Mouse (Mus musculus) gastrocnemius, postnatal 25 days (tissue): Measurements from ENCODE around the gene Dohh. TPM values are rescaled to one million over a fixed set of nuclear protein-coding genes. Genes with fewer than 3 reads are reported as not detected.

Experiments used
- DNase-seq: peaks from one replicate; pipeline ENCODE4 v3.0.0; 2022
- total RNA-seq, 2 experiments: library from RNA; stranded (reverse); gene quantifications; 1 replicate in 1 of 2; 2 replicates in 1 of 2; pipeline ENCODE4 v1.2.3; 2021

The Dohh gene
- total RNA-seq, 2 experiments from 2014 or later, result 41.1 to 41.2 TPM

DNA sequence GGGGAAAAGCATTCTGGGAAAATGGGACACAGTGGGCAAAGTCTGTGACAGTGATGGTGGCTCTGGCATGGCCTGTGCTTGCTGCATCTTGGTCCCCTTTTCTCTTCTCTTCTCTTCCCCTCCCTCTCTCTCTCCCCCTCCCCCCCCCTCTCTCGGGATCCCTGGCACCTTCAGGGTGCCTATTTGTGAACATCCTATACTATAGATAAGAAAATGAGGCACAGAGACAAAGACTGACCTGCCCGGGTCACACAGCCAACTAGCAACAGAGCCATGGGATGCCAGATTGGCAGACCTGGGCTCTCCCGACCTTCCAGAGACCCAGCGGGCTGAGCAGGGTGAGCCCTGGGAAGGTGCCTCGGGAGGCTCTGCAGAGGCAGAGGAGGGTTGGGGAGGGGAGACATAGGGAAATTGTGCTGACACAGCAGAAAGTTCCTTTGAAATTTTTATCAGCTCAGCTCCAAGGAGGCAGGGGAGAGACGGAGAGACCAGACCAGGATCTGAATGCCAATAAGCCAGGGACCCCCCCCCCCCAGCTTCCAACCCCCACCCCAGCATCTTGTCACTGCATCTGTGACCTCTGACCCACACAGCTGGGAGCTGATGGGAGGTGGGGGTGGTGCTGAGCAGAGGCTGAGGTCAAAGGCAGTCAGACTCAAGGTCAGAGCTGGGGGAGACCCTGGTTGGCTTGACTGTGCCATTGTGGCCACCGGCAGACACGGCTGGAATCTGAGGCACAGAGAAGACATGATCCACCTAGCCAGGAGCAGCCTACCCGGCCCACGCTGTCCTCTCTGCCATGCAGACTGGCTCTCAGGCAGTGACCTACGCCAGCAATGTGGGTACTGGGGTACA, 34.2 kb downstream of the Dohh start:
- DNase-seq, result peak; percentile 7

- peak; percentile 13 for DNase-seq
Observed at GRCm38 (mm10) chr10:81419111-81419928, 35.1 kb downstream of the Dohh start.

GRCm38 (mm10) chr10:81420191-81420767, 36.1 kb downstream of the Dohh start:
- DNase-seq, result peak; percentile 26

GRCm38 (mm10) chr10:81421041-81421796, 37.0 kb downstream of the Dohh start:
- peak; percentile 9 for DNase-seq

GRCm38 (mm10) chr10:81421797-81422100, 37.5 kb downstream of the Dohh start:
- DNase-seq, result peak; percentile 85

GRCm38 (mm10) chr10:81422191-81422590, 38.0 kb downstream of the Dohh start:
- peak; percentile 65 for DNase-seq

GRCm38 (mm10) chr10:81422661-81423217, 38.5 kb downstream of the Dohh start:
- no peak for DNase-seq

GRCm38 (mm10) chr10:81423476-81424245, 39.4 kb downstream of the Dohh start:
- peak; percentile 7 for DNase-seq

- peak; percentile 88 for DNase-seq
Observed at GRCm38 (mm10) chr10:81424246-81425051, 40.2 kb downstream of the Dohh start.

DNA sequence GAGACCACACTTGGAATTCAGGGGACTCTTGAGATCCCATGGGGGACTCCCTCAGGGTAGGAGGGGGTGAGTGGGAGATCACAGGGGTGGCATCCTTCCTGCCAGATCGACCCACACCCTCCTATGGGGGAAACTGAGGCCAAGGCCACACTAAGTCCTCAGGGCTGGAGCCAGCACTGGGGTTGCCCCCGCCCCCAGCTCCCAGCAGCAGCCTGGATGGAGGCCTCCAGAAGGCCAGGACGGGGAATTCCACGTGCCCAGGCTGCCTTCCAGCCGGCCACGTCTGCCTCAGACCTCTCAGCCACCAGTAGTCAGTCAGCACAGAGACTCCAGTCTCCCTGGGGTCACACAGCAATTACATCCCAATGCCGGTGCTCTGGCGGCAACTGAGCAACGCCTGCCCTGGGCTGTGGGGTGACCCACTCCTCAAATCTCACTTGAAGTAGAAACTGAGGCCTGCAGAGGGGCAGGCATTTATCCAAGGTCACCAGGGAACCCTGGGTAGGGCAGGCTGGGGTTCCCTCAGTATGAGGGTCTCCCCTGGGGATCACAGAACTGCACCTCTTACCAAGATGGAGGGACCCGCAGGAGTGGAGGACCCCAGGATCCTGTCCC, 41.1 kb downstream of the Dohh start:
- DNase-seq, result peak; percentile 79

- peak; percentile 69 for DNase-seq
Observed at GRCm38 (mm10) chr10:81426081-81426671, 41.9 kb downstream of the Dohh start.

GRCm38 (mm10) chr10:81426897-81427296, 42.7 kb downstream of the Dohh start:
- DNase-seq, result peak; percentile 82

DNA sequence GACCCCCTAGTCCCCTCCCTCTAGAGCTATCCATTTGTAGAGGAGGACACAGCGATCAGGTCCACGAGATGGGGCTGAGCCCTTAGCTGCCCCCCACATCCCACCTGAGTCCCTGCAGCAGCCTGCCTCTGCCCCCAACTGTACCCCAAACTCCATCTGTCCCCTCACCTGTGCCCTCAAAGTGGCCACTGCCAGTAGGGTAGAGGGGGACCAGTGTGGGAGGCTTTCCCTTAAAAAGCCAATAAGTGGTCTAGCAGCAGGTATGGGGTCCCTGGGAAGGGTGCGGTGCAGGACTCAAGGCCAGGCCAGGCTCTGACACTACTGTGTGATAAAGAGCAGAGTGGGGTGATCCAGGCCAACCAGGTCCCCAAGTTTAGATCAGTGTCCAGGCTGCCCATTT, 43.1 kb downstream of the Dohh start:
- DNase-seq, result no peak

GRCm38 (mm10) chr10:81427804-81428506, 43.7 kb downstream of the Dohh start:
- DNase-seq, result no peak

DNA sequence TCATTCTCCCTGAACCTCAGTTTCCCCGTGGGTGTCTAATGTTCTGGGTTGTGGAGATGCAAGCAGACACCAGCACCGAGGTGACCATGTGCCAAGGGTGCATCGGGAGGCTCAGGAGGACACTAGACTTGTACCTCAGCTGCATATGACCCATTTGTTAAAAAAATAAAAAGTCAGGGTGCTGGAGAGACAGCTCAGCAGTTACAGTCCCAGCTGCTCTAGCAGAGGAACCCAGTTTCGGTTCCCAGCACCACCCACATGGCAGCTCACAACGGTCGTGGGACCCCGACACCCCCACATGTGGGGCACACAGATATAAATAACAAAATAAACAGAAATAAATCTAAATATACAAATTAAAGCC, 44.3 kb downstream of the Dohh start:
- DNase-seq, result no peak

DNA sequence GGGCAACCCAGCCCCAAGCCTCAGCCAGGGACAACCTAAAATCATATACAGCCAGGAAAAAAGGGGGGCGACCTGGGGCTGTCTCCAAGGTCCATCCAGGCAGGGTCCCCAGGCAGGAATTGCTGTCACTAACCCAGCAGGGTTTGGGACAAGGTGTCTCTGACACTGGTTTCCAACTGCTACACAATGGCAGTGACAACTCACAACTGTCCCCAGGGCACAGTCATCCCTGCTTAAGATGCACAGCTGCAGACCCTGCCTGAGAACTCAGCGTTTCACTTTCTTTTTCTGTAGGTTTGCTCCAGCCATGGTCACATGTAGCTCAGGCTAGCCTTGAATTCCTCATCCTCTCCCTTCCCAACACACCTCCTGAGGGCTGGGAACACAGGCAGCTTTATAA, 44.9 kb downstream of the Dohh start:
- DNase-seq, result peak; percentile 10

GRCm38 (mm10) chr10:81429605-81430061, 45.4 kb downstream of the Dohh start:
- peak; percentile 85 for DNase-seq

GRCm38 (mm10) chr10:81430141-81430830, 46.1 kb downstream of the Dohh start:
- DNase-seq, result peak; percentile 90
